Mouse (Mus musculus): ENCODE data around the gene Rnf114. TPM values are rescaled to one million over a fixed set of nuclear protein-coding genes. Genes with fewer than 3 reads are reported as not detected.

The Rnf114 gene
- polyA plus RNA-seq, 1 experiment from 2014 or later, result 139 TPM

- no peak overlapping the region for H3K4me2 ChIP-seq
- H3K4me3 ChIP-seq, result no peak overlapping the region
- peaks cover 10% of the 10 kb centered on the region for H3K4me1 ChIP-seq (replicated peaks)
- H3K9ac ChIP-seq, result no peak overlapping the region
- H3K27ac ChIP-seq, result no peak overlapping the region
- 86% methylated on average over 7 of the region's 7 CpGs for WGBS
- 0 out of 2 replicates have a peak, but pooled peaks cover 4% of the 10 kb centered on the region for H3K27me3 ChIP-seq
- no peak for ATAC-seq (ENCODE audit: low FRiP score)
- no peaks in the 10 kb centered on the region for H3K9me3 ChIP-seq
- H3K36me3 ChIP-seq, result no peaks in the 10 kb centered on the region
Measured at GRCm38 (mm10) chr2:167548961-167549360, 56.5 kb downstream of the Rnf114 start.

GRCm38 (mm10) chr2:167550341-167550854 is 58.0 kb downstream of the Rnf114 start:
- Histone ChIP-seq H3K36me3 (no peaks in the 10 kb centered on the region), H3K9ac (no peak overlapping the region), H3K27me3 (no peaks in the 10 kb centered on the region), H3K4me3 (no peak overlapping the region), H3K9me3 (no peaks in the 10 kb centered on the region), H3K4me2 (no peak overlapping the region), H3K4me1 (replicated peaks) (peaks cover 4% of the 10 kb centered on the region; the same call in 1 of the 2 replicates), H3K27ac (no peak overlapping the region)
- ATAC-seq (ENCODE audit: low FRiP score), result no peak
- 77% methylated on average over 8 of the region's 8 CpGs for WGBS

GRCm38 (mm10) chr2:167551342-167551920 is 59.0 kb downstream of the Rnf114 start:
- Histone ChIP-seq H3K36me3 (no peaks in the 10 kb centered on the region), H3K4me1 (replicated peaks) (peaks cover 4% of the 10 kb centered on the region; the same call in 1 of the 2 replicates), H3K27me3 (no peaks in the 10 kb centered on the region), H3K27ac (no peak overlapping the region), H3K4me3 (no peak overlapping the region), H3K9ac (no peak overlapping the region), H3K4me2 (no peak overlapping the region), H3K9me3 (no peaks in the 10 kb centered on the region)
- 76% methylated on average over 8 of the region's 8 CpGs for WGBS
- ATAC-seq (ENCODE audit: low FRiP score), result no peak

GRCm38 (mm10) chr2:167552292-167552691 is 59.8 kb downstream of the Rnf114 start:
- H3K27ac ChIP-seq, result no peak overlapping the region
- WGBS, result 83% methylated on average over 4 of the region's 4 CpGs
- no peak overlapping the region for H3K4me2 ChIP-seq
- H3K27me3 ChIP-seq, result no peaks in the 10 kb centered on the region
- H3K4me1 ChIP-seq (replicated peaks), result peaks cover 4% of the 10 kb centered on the region; the same call in 1 of the 2 replicates
- no peak for ATAC-seq (ENCODE audit: low FRiP score)
- 0 out of 2 replicates have a peak, but pooled peaks cover 5% of the 10 kb centered on the region for H3K9me3 ChIP-seq
- H3K4me3 ChIP-seq, result no peak overlapping the region
- H3K9ac ChIP-seq, result no peak overlapping the region
- H3K36me3 ChIP-seq, result no peaks in the 10 kb centered on the region

GRCm38 (mm10) chr2:167552927-167553402 is 60.5 kb downstream of the Rnf114 start:
- Histone ChIP-seq H3K9me3 (0 out of 2 replicates have a peak, but pooled peaks cover 5% of the 10 kb centered on the region), H3K4me1 (replicated peaks) (peaks cover 4% of the 10 kb centered on the region; the same call in 1 of the 2 replicates), H3K9ac (no peak overlapping the region), H3K36me3 (no peaks in the 10 kb centered on the region), H3K27me3 (no peaks in the 10 kb centered on the region), H3K27ac (no peak overlapping the region), H3K4me3 (no peak overlapping the region), H3K4me2 (no peak overlapping the region)
- no peak for ATAC-seq (ENCODE audit: low FRiP score)
- 18% methylated on average over 11 of the region's 11 CpGs for WGBS

GRCm38 (mm10) chr2:167555766-167556165 is 63.3 kb downstream of the Rnf114 start:
- ATAC-seq (ENCODE audit: low FRiP score), result no peak
- no peak overlapping the region for H3K4me2 ChIP-seq
- no peak overlapping the region for H3K27ac ChIP-seq
- no peak overlapping the region for H3K9ac ChIP-seq
- 91% methylated on average over 5 of the region's 5 CpGs for WGBS
- H3K4me3 ChIP-seq, result no peak overlapping the region
- no peaks in the 10 kb centered on the region for H3K36me3 ChIP-seq
- H3K9me3 ChIP-seq, result 0 out of 2 replicates have a peak, but pooled peaks cover 5% of the 10 kb centered on the region
- peaks cover 18% of the 10 kb centered on the region for H3K4me1 ChIP-seq (replicated peaks)
- H3K27me3 ChIP-seq, result peaks cover 22% of the 10 kb centered on the region

- 6% methylated on average over 26 of the region's 27 CpGs for WGBS
- 0 out of 2 replicates have a peak, but pooled peaks have one; percentile 32 for ATAC-seq (ENCODE audit: low FRiP score)
- H3K9ac ChIP-seq, result peak overlapping the region; percentile 63
Measured at GRCm38 (mm10) chr2:167559413-167559812, 67.0 kb downstream of the Rnf114 start.

GRCm38 (mm10) chr2:167562101-167562500 is 69.7 kb downstream of the Rnf114 start:
- Histone ChIP-seq H3K4me2 (no peak overlapping the region), H3K36me3 (no peaks in the 10 kb centered on the region), H3K9me3 (no peaks in the 10 kb centered on the region), H3K4me3 (no peak overlapping the region), H3K4me1 (replicated peaks) (peaks cover 45% of the 10 kb centered on the region), H3K9ac (no peak overlapping the region), H3K27me3 (peaks cover 29% of the 10 kb centered on the region), H3K27ac (no peak overlapping the region)
- no peak for ATAC-seq (ENCODE audit: low FRiP score)
- 36% methylated on average over 8 of the region's 8 CpGs for WGBS

More at GRCm38 (mm10) chr2:167559413-167559812, 67.0 kb downstream of the Rnf114 start:
- no peak overlapping the region for H3K27ac ChIP-seq
- H3K4me1 ChIP-seq (replicated peaks), result peaks cover 32% of the 10 kb centered on the region
- H3K9me3 ChIP-seq, result 0 out of 2 replicates have a peak, but pooled peaks cover 5% of the 10 kb centered on the region
- H3K4me3 ChIP-seq, result peak overlapping the region; percentile 25
- H3K27me3 ChIP-seq, result peaks cover 23% of the 10 kb centered on the region
- H3K4me2 ChIP-seq, result peak overlapping the region; percentile 52
- H3K36me3 ChIP-seq, result no peaks in the 10 kb centered on the region

GRCm38 (mm10) chr2:167563035-167563434 is 70.6 kb downstream of the Rnf114 start:
- Histone ChIP-seq H3K9ac (no peak overlapping the region), H3K9me3 (no peaks in the 10 kb centered on the region), H3K4me3 (no peak overlapping the region), H3K36me3 (no peaks in the 10 kb centered on the region), H3K27ac (no peak overlapping the region), H3K4me1 (replicated peaks) (peaks cover 45% of the 10 kb centered on the region), H3K4me2 (no peak overlapping the region), H3K27me3 (peaks cover 29% of the 10 kb centered on the region)
- ATAC-seq (ENCODE audit: low FRiP score), result no peak
- WGBS, result 75% methylated on average over 5 of the region's 5 CpGs

- WGBS, result 54% methylated on average over 12 of the region's 12 CpGs
- no peak overlapping the region for H3K4me3 ChIP-seq
- no peak overlapping the region for H3K27ac ChIP-seq
- ATAC-seq (ENCODE audit: low FRiP score), result no peak
- no peaks in the 10 kb centered on the region for H3K36me3 ChIP-seq
- no peak overlapping the region for H3K4me2 ChIP-seq
- no peaks in the 10 kb centered on the region for H3K9me3 ChIP-seq
- H3K27me3 ChIP-seq, result peaks cover 26% of the 10 kb centered on the region
- H3K9ac ChIP-seq, result no peak overlapping the region
- H3K4me1 ChIP-seq (replicated peaks), result peaks cover 45% of the 10 kb centered on the region
Measured at GRCm38 (mm10) chr2:167563703-167564102, 71.3 kb downstream of the Rnf114 start.

GRCm38 (mm10) chr2:167564551-167565311 is 72.3 kb downstream of the Rnf114 start:
- no peaks in the 10 kb centered on the region for H3K9me3 ChIP-seq
- no peak for ATAC-seq (ENCODE audit: low FRiP score)

GRCm38 (mm10) chr2:167565312-167565656 is 72.8 kb downstream of the Rnf114 start:
- Histone ChIP-seq H3K27me3 (peaks cover 12% of the 10 kb centered on the region), H3K36me3 (no peaks in the 10 kb centered on the region), H3K4me2 (no peak overlapping the region), H3K9ac (no peak overlapping the region; the same call in 1 of the 2 replicates), H3K4me1 (replicated peaks) (peaks cover 33% of the 10 kb centered on the region), H3K27ac (no peak overlapping the region), H3K9me3 (no peaks in the 10 kb centered on the region), H3K4me3 (no peak overlapping the region)
- no peak for ATAC-seq (ENCODE audit: low FRiP score)
- 70% methylated on average over 3 of the region's 3 CpGs for WGBS

More at GRCm38 (mm10) chr2:167564551-167565311, 72.3 kb downstream of the Rnf114 start:
- H3K27ac ChIP-seq, result no peak overlapping the region
- no peak overlapping the region for H3K4me3 ChIP-seq
- no peak overlapping the region for H3K4me2 ChIP-seq
- H3K4me1 ChIP-seq (replicated peaks), result peaks cover 39% of the 10 kb centered on the region
- WGBS, result 80% methylated on average over 13 of the region's 13 CpGs
- H3K9ac ChIP-seq, result no peak overlapping the region
- H3K36me3 ChIP-seq, result no peaks in the 10 kb centered on the region
- H3K27me3 ChIP-seq, result peaks cover 18% of the 10 kb centered on the region
